Mouse (Mus musculus): Measurements from ENCODE around the gene Irf1. TPM values are rescaled to one million over a fixed set of nuclear protein-coding genes. Genes with fewer than 3 reads are reported as not detected.

Irf1 gene
- polyA plus RNA-seq, 1 experiment from 2014 or later, result 8.4 TPM

- no peak for ATAC-seq (replicated peaks; ENCODE audit: low FRiP score)
- 57% methylated on average over 12 of the region's 12 CpGs for WGBS
- no peak overlapping the region for H3K4me2 ChIP-seq
These were observed 33.3 kb downstream of the Irf1 start for GRCm38 (mm10) chr11:53803093-53803492.

DNA sequence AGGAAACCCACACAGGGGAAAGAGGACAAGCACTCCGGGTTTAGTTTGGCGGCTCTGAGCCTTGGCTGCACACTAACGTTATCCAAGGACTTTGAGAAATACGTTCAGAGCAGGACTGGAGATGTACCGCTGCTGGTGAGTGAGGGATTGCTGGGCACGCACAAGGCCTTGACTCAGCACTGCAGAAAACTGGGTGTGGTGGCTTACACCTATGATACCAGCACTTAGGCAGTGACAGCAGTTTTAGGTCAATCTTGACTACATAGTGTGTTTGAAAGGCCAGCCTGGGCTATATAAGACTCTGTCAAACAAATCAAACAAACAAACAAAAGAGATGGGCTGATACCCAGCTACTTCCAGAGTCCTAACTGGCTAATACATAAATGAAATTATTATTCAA, 33.7 kb downstream of the Irf1 start:
- Histone ChIP-seq H3K9ac (ENCODE audit: low read depth, low read length) (no peak overlapping the region), H3K27ac (ENCODE audit: low read depth, low read length) (no peak overlapping the region), H3K4me1 (replicated peaks; ENCODE audit: control insufficient read depth, insufficient read depth, low read length) (no peaks in the 10 kb centered on the region), H3K4me3 (ENCODE audit: low read depth, low read length) (no peak overlapping the region), H3K36me3 (ENCODE audit: control insufficient read depth, insufficient read depth, low read length) (no peaks in the 10 kb centered on the region), H3K9me3 (ENCODE audit: control insufficient read depth, low read length) (no peaks in the 10 kb centered on the region), H3K4me2 (no peak overlapping the region), H3K27me3 (replicated peaks; ENCODE audit: control insufficient read depth, insufficient read depth, low read length) (no peaks in the 10 kb centered on the region)
- no peak for ATAC-seq (replicated peaks; ENCODE audit: low FRiP score)
- WGBS, result 65% methylated on average over 6 of the region's 6 CpGs
- DNase-seq (ENCODE audit: low spot score), result no peak

More at GRCm38 (mm10) chr11:53803093-53803492, 33.3 kb downstream of the Irf1 start:
- Histone ChIP-seq H3K4me3 (ENCODE audit: low read depth, low read length) (no peak overlapping the region), H3K9me3 (ENCODE audit: control insufficient read depth, low read length) (no peaks in the 10 kb centered on the region), H3K36me3 (ENCODE audit: control insufficient read depth, insufficient read depth, low read length) (no peaks in the 10 kb centered on the region), H3K27me3 (replicated peaks; ENCODE audit: control insufficient read depth, insufficient read depth, low read length) (no peaks in the 10 kb centered on the region), H3K9ac (ENCODE audit: low read depth, low read length) (no peak overlapping the region), H3K4me1 (replicated peaks; ENCODE audit: control insufficient read depth, insufficient read depth, low read length) (no peaks in the 10 kb centered on the region), H3K27ac (ENCODE audit: low read depth, low read length) (no peak overlapping the region)
- no peak for DNase-seq (ENCODE audit: low spot score)

DNA sequence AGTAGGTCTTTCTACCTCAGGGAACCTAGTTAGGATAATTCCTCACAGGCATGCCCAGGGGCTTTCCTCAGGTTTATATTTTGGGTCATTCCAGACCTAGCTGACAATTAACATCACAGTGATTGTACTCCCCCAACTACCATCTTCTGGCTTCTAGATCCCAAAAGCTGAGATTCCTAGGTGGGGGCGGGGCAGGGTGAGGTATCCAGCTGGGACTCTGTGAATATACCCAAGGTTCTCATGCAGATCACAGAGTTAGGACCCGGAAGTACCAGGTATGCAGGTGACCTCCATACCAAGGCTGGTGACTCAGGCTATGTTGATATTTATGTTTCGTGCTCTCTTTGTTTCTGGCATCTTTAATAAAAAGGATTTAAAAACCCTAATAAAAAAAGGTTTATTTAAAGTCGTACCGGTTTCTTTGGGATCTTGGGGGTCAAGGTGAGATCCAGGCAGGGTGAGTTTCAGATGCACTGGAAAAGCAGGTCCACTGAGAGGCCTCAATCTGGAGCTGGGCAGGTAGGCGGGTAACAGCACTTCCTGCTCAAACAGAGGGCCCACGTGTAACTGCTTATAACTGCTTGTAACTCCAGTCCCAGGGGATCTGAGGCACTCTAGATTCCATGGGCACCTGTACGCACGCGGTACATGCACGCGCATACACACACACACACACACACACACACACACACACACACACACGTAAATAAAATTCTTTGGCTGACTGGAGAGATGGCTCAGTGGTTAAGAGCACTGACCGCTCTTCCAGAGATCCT, 34.9 kb downstream of the Irf1 start:
- 0 out of 2 replicates have a peak, but pooled peaks cover 2% of the 10 kb centered on the region for H3K4me1 ChIP-seq (replicated peaks; ENCODE audit: control insufficient read depth, insufficient read depth, low read length)
- H3K36me3 ChIP-seq (ENCODE audit: control insufficient read depth, insufficient read depth, low read length), result no peaks in the 10 kb centered on the region
- H3K27me3 ChIP-seq (replicated peaks; ENCODE audit: control insufficient read depth, insufficient read depth, low read length), result no peaks in the 10 kb centered on the region
- no peak overlapping the region for H3K4me2 ChIP-seq
- H3K9me3 ChIP-seq (ENCODE audit: control insufficient read depth, low read length), result no peaks in the 10 kb centered on the region
- H3K4me3 ChIP-seq (ENCODE audit: low read depth, low read length), result no peak overlapping the region
- no peak overlapping the region for H3K9ac ChIP-seq (ENCODE audit: low read depth, low read length)
- WGBS, result 82% methylated on average over 14 of the region's 14 CpGs
- DNase-seq (ENCODE audit: low spot score), result no peak
- no peak for ATAC-seq (replicated peaks; ENCODE audit: low FRiP score)
- no peak overlapping the region for H3K27ac ChIP-seq (ENCODE audit: low read depth, low read length)

GRCm38 (mm10) chr11:53805786-53806185, 36.0 kb downstream of the Irf1 start:
- no peak for DNase-seq (ENCODE audit: low spot score)

DNA sequence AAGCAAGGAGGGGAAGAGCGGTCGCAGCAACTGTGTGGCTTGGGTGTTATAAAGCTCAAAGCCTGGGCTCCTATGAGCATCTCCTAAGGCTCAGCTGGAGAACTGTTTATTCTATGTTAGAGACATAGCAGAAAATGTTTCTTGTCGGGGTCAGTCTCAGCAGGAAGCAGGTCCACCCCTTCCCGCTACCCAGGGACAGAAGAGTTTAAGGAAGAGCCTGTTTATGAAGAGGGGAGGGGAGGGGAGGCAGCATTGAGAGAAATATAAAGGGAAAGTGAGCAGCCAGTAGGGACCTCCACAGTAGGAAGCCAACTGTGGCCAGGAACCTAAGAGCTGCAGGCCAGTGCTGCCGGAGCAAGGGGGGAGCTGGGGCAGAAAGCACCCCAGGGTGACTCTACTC, 39.5 kb downstream of the Irf1 start:
- Histone ChIP-seq H3K4me1 (replicated peaks; ENCODE audit: control insufficient read depth, insufficient read depth, low read length) (0 out of 2 replicates have a peak, but pooled peaks cover 3% of the 10 kb centered on the region), H3K27me3 (replicated peaks; ENCODE audit: control insufficient read depth, insufficient read depth, low read length) (no peaks in the 10 kb centered on the region), H3K9me3 (ENCODE audit: control insufficient read depth, low read length) (no peaks in the 10 kb centered on the region), H3K36me3 (ENCODE audit: control insufficient read depth, insufficient read depth, low read length) (no peaks in the 10 kb centered on the region), H3K4me3 (ENCODE audit: low read depth, low read length) (no peak overlapping the region), H3K4me2 (no peak overlapping the region), H3K27ac (ENCODE audit: low read depth, low read length) (no peak overlapping the region), H3K9ac (ENCODE audit: low read depth, low read length) (no peak overlapping the region)
- no peak for ATAC-seq (replicated peaks; ENCODE audit: low FRiP score)
- no peak for DNase-seq (ENCODE audit: low spot score)
- 48% methylated on average over 5 of the region's 5 CpGs for WGBS

More at GRCm38 (mm10) chr11:53805786-53806185, 36.0 kb downstream of the Irf1 start:
- Histone ChIP-seq H3K27ac (ENCODE audit: low read depth, low read length) (no peak overlapping the region), H3K27me3 (replicated peaks; ENCODE audit: control insufficient read depth, insufficient read depth, low read length) (no peaks in the 10 kb centered on the region), H3K36me3 (ENCODE audit: control insufficient read depth, insufficient read depth, low read length) (no peaks in the 10 kb centered on the region), H3K4me2 (no peak overlapping the region), H3K9me3 (ENCODE audit: control insufficient read depth, low read length) (no peaks in the 10 kb centered on the region), H3K4me1 (replicated peaks; ENCODE audit: control insufficient read depth, insufficient read depth, low read length) (0 out of 2 replicates have a peak, but pooled peaks cover 3% of the 10 kb centered on the region), H3K9ac (ENCODE audit: low read depth, low read length) (no peak overlapping the region), H3K4me3 (ENCODE audit: low read depth, low read length) (no peak overlapping the region)
- no peak for ATAC-seq (replicated peaks; ENCODE audit: low FRiP score)
- WGBS, result 71% methylated on average over 9 of the region's 9 CpGs

- Histone ChIP-seq H3K4me3 (ENCODE audit: low read depth, low read length) (no peak overlapping the region), H3K9me3 (ENCODE audit: control insufficient read depth, low read length) (no peaks in the 10 kb centered on the region), H3K36me3 (ENCODE audit: control insufficient read depth, insufficient read depth, low read length) (no peaks in the 10 kb centered on the region), H3K27ac (ENCODE audit: low read depth, low read length) (no peak overlapping the region), H3K27me3 (replicated peaks; ENCODE audit: control insufficient read depth, insufficient read depth, low read length) (no peaks in the 10 kb centered on the region), H3K4me1 (replicated peaks; ENCODE audit: control insufficient read depth, insufficient read depth, low read length) (0 out of 2 replicates have a peak, but pooled peaks cover 3% of the 10 kb centered on the region), H3K9ac (ENCODE audit: low read depth, low read length) (no peak overlapping the region), H3K4me2 (no peak overlapping the region)
- 45% methylated on average over 5 of the region's 5 CpGs for WGBS
- no peak for DNase-seq (ENCODE audit: low spot score)
- no peak for ATAC-seq (replicated peaks; ENCODE audit: low FRiP score)
These were observed 40.3 kb downstream of the Irf1 start for GRCm38 (mm10) chr11:53810156-53810555.

DNA sequence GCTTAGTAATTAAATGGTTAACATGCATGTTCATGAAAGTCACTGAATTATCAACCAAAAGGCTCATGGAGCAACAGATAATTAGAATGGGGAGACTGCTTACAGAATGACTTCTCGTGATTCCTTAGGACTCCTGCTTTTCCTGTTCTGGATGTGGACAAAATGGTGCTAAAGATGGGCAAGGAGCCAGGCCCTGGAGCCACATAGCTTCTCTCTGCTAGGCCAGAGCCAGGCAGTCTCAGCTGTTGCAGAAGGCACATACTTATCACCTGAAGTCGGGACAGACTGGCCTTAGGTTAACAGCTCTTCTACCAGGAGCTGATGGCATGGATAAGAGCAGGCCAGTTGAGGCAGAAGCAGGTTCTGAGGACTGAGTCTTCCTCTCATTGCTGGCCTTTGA, 40.9 kb downstream of the Irf1 start:
- DNase-seq (ENCODE audit: low spot score) (no peak), ATAC-seq (replicated peaks; ENCODE audit: low FRiP score) (no peak)
- Histone ChIP-seq H3K36me3 (ENCODE audit: control insufficient read depth, insufficient read depth, low read length) (no peaks in the 10 kb centered on the region), H3K27me3 (replicated peaks; ENCODE audit: control insufficient read depth, insufficient read depth, low read length) (no peaks in the 10 kb centered on the region), H3K9ac (ENCODE audit: low read depth, low read length) (no peak overlapping the region), H3K9me3 (ENCODE audit: control insufficient read depth, low read length) (no peaks in the 10 kb centered on the region), H3K4me1 (replicated peaks; ENCODE audit: control insufficient read depth, insufficient read depth, low read length) (0 out of 2 replicates have a peak, but pooled peaks cover 3% of the 10 kb centered on the region), H3K4me2 (no peak overlapping the region), H3K27ac (ENCODE audit: low read depth, low read length) (no peak overlapping the region), H3K4me3 (ENCODE audit: low read depth, low read length) (no peak overlapping the region)
- WGBS, result 37% methylated on average over 2 of the region's 2 CpGs

- ATAC-seq (replicated peaks; ENCODE audit: low FRiP score) (no peak), DNase-seq (ENCODE audit: low spot score) (no peak)
- H3K4me1 ChIP-seq (replicated peaks; ENCODE audit: control insufficient read depth, insufficient read depth, low read length), result 0 out of 2 replicates have a peak, but pooled peaks cover 3% of the 10 kb centered on the region
- H3K9me3 ChIP-seq (ENCODE audit: control insufficient read depth, low read length), result no peaks in the 10 kb centered on the region
- no peak overlapping the region for H3K4me3 ChIP-seq (ENCODE audit: low read depth, low read length)
- 79% methylated on average over 3 of the region's 3 CpGs for WGBS
- no peaks in the 10 kb centered on the region for H3K36me3 ChIP-seq (ENCODE audit: control insufficient read depth, insufficient read depth, low read length)
- no peak overlapping the region for H3K4me2 ChIP-seq
- H3K27ac ChIP-seq (ENCODE audit: low read depth, low read length), result no peak overlapping the region
- no peaks in the 10 kb centered on the region for H3K27me3 ChIP-seq (replicated peaks; ENCODE audit: control insufficient read depth, insufficient read depth, low read length)
- no peak overlapping the region for H3K9ac ChIP-seq (ENCODE audit: low read depth, low read length)
These were observed 41.5 kb downstream of the Irf1 start for GRCm38 (mm10) chr11:53811312-53811711.
